Comparison of ENCODE assay signal across 8 mouse cellular contexts in genomic region chr5:135118589-135119081, GRCm38 (mm10). TPM values are rescaled to one million over a fixed set of nuclear protein-coding genes. Genes with fewer than 3 reads are reported as not detected.
DNase-seq lines count a peak whose midpoint lies in the region; ATAC-seq and TF ChIP-seq lines count a peak whose summit lies in the region.

No protein-coding gene starts in this region.

- no peaks in the 10 kb centered on the region for H3K36me3 ChIP-seq in intestine, embryonic 14.5 days (ENCODE audit: control insufficient read depth, insufficient read depth, low read length)
- no peaks in the 10 kb centered on the region for H3K36me3 ChIP-seq in limb, embryonic 13.5 days

- peak; percentile 89 for TF ChIP-seq CTCF in layer of hippocampus, adult 2 months (conservative IDR thresholded peaks at IDR 0.05)

- WGBS in intestine, embryonic 14.5 days: 14% methylated on average over 6 of the region's 6 CpGs
- 19% methylated on average over 6 of the region's 6 CpGs for WGBS in limb, embryonic 13.5 days

- H3K27ac ChIP-seq in layer of hippocampus, adult 2 months: no peak overlapping the region
- H3K27ac ChIP-seq in intestine, embryonic 14.5 days (ENCODE audit: low read depth): no peak overlapping the region
- H3K27ac ChIP-seq in limb, embryonic 13.5 days: no peak overlapping the region

- no peak overlapping the region for H3K4me3 ChIP-seq in layer of hippocampus, adult 2 months
- H3K4me3 ChIP-seq in intestine, embryonic 14.5 days (ENCODE audit: low read depth, low read length): no peak overlapping the region
- no peak overlapping the region for H3K4me3 ChIP-seq in limb, embryonic 13.5 days

- no peak overlapping the region for H3K4me2 ChIP-seq in intestine, embryonic 14.5 days (ENCODE audit: low read length)
- H3K4me2 ChIP-seq in limb, embryonic 13.5 days (replicated peaks): no peak overlapping the region

- no peaks in the 10 kb centered on the region for H3K9me3 ChIP-seq in intestine, embryonic 14.5 days (ENCODE audit: control insufficient read depth, low read length)
- no peaks in the 10 kb centered on the region for H3K9me3 ChIP-seq in limb, embryonic 13.5 days

- ATAC-seq in frontal cortex, adult (ENCODE audit: low TSS enrichment): peak; percentile 57; the same call in 1 of the 2 replicates
- ATAC-seq in intestine, embryonic 14.5 days (replicated peaks; ENCODE audit: low FRiP score, low TSS enrichment, low read depth): peak; percentile 90
- 0 out of 2 replicates have a peak, but pooled peaks have one; percentile 24 for ATAC-seq in limb, embryonic 13.5 days (ENCODE audit: low FRiP score, low read depth)

- no peak overlapping the region for H3K9ac ChIP-seq in intestine, embryonic 14.5 days (ENCODE audit: low read length)
- no peak overlapping the region for H3K9ac ChIP-seq in limb, embryonic 13.5 days

- H3K27me3 ChIP-seq in intestine, embryonic 14.5 days (replicated peaks; ENCODE audit: control insufficient read depth, insufficient read depth, low read length): peaks cover 9% of the 10 kb centered on the region
- H3K27me3 ChIP-seq in limb, embryonic 13.5 days: peaks cover 37% of the 10 kb centered on the region

- peak; percentile 38 to 71 for DNase-seq in layer of hippocampus, adult 2 months (ENCODE audit: low spot score in 2 of 2)
- DNase-seq in layer of hippocampus, adult 9-10 months (ENCODE audit: low spot score): no peak
- DNase-seq in c-Kit-positive CD71-negative TER-119-negative erythroid progenitor cells, embryonic 14.5 days (ENCODE audit: low read depth): peak; percentile 55
- DNase-seq in intestine, embryonic 14.5 days (ENCODE audit: low spot score): peak; percentile 77
- DNase-seq in natural killer cell, adult 2 months (ENCODE audit: low spot score in 2 of 2): peak; percentile 43 to 58
- peak; percentile 81 for DNase-seq in testis, postnatal 10 days (ENCODE audit: low spot score)

- no peaks in the 10 kb centered on the region for H3K4me1 ChIP-seq in intestine, embryonic 14.5 days (replicated peaks; ENCODE audit: control insufficient read depth, insufficient read depth, low read length)
- 0 out of 2 replicates have a peak, but pooled peaks cover 3% of the 10 kb centered on the region for H3K4me1 ChIP-seq in limb, embryonic 13.5 days

RNA-seq across cellular contexts. Expression of gene Mlxipl, which starts 28.9 kb away (rescaled TPM):
- total RNA-seq in layer of hippocampus, adult 2 months (2021): 1 to 10 TPM; 6.2 to 6.7 TPM
- polyA plus RNA-seq in intestine, embryonic 14.5 days (2014; fragmentation: Nextera tagmentation; extraction: Ambion mirVana): 5.2 and 6.4 TPM in 2 replicates
- 1.6 and 2.2 TPM in 2 replicates for polyA plus RNA-seq in limb, embryonic 13.5 days (2015; fragmentation: Nextera tagmentation; extraction: Ambion mirVana)

RNA-seq across cellular contexts. Expression of gene Tbl2, which starts 30.8 kb away (rescaled TPM):
- total RNA-seq in layer of hippocampus, adult 2 months (2021): 10 to 100 TPM; 29.8 to 32.0 TPM
- 26.2 and 27.8 TPM in 2 replicates for polyA plus RNA-seq in intestine, embryonic 14.5 days (2014; fragmentation: Nextera tagmentation; extraction: Ambion mirVana)
- polyA plus RNA-seq in limb, embryonic 13.5 days (2015; fragmentation: Nextera tagmentation; extraction: Ambion mirVana): 29.0 and 32.5 TPM in 2 replicates

RNA-seq across cellular contexts. Expression of gene Vps37d, which starts 40.6 kb away (rescaled TPM):
- total RNA-seq in layer of hippocampus, adult 2 months (2021): 10 to 100 TPM; 29.4 to 30.3 TPM
- 7.0 and 7.5 TPM in 2 replicates for polyA plus RNA-seq in intestine, embryonic 14.5 days (2014; fragmentation: Nextera tagmentation; extraction: Ambion mirVana)
- 12.7 and 15.1 TPM in 2 replicates for polyA plus RNA-seq in limb, embryonic 13.5 days (2015; fragmentation: Nextera tagmentation; extraction: Ambion mirVana)

RNA-seq across cellular contexts. Expression of gene Bcl7b, which starts 49.4 kb away (rescaled TPM):
- total RNA-seq in layer of hippocampus, adult 2 months (2021): 10 to 100 TPM; 55.1 to 62.6 TPM
- 48.0 and 55.3 TPM in 2 replicates for polyA plus RNA-seq in intestine, embryonic 14.5 days (2014; fragmentation: Nextera tagmentation; extraction: Ambion mirVana)
- 47.3 and 50.0 TPM in 2 replicates for polyA plus RNA-seq in limb, embryonic 13.5 days (2015; fragmentation: Nextera tagmentation; extraction: Ambion mirVana)

RNA-seq across cellular contexts. Expression of gene Bud23, which starts 53.9 kb away (rescaled TPM):
- total RNA-seq in layer of hippocampus, adult 2 months (2021): 10 to 100 TPM; 49.9 to 53.4 TPM
- 98.0 and 107 TPM in 2 replicates for polyA plus RNA-seq in intestine, embryonic 14.5 days (2014; fragmentation: Nextera tagmentation; extraction: Ambion mirVana)
- polyA plus RNA-seq in limb, embryonic 13.5 days (2015; fragmentation: Nextera tagmentation; extraction: Ambion mirVana): 143 and 145 TPM in 2 replicates

Comparison
In these comparisons a context has a peak if more than half of its experiments do, and no peak if none do; other contexts are left out.
1. ATAC-seq: peak in every context shown above with its lines; median percentile 90 in intestine, embryonic 14.5 days; 57 in frontal cortex, adult; 24 in limb, embryonic 13.5 days.